Mouse (Mus musculus) mature B cell (primary cell): ENCODE measurements at regions not wholly inside any gene's neighbourhood (a gene's known extent, or its start where the extent isn't known, plus 50 kb on each side); places are given as distances from the start of the nearest gene placed in this dataset.
"Not testable (repeated sequence)": the region's sequence is repeated elsewhere in the genome, so short reads cannot be mapped to it uniquely, and the experiment has no call there.

ENCODE experiments used
- in situ Hi-C: fragments of 300-500 bp; cut with MboI; formaldehyde crosslinking; loops from 2 replicates; pipeline ENCODE4 v1.14.3; 2019

- in situ Hi-C loops: no loop called here
These were observed 69.3 kb downstream of the Btg1 start for GRCm38 (mm10) chr10:96685991-96686601.

- in situ Hi-C loops: no loop called here
These were observed 70.0 kb downstream of the Btg1 start for GRCm38 (mm10) chr10:96686659-96687440.

GRCm38 (mm10) chr10:96687441-96687772 is 70.6 kb downstream of the Btg1 start:
- in situ Hi-C loops: no loop called here

GRCm38 (mm10) chr10:96689976-96690867 is 73.4 kb downstream of the Btg1 start:
- in situ Hi-C loops: no loop called here

- in situ Hi-C loops: no loop called here
These were observed 74.1 kb downstream of the Btg1 start for GRCm38 (mm10) chr10:96690868-96691302.

- in situ Hi-C loops: no loop called here
These were observed 74.6 kb downstream of the Btg1 start for GRCm38 (mm10) chr10:96691319-96691870.

GRCm38 (mm10) chr10:96692821-96693220 is 76.0 kb downstream of the Btg1 start:
- in situ Hi-C loops: no loop called here

GRCm38 (mm10) chr10:96693766-96694165 is 77.0 kb downstream of the Btg1 start:
- in situ Hi-C loops: no loop called here

- in situ Hi-C loops: no loop called here
These were observed 79.8 kb downstream of the Btg1 start for GRCm38 (mm10) chr10:96696571-96696970.

GRCm38 (mm10) chr10:96697781-96698180 is 81.0 kb downstream of the Btg1 start:
- in situ Hi-C loops: no loop called here

GRCm38 (mm10) chr10:96706656-96707055 is 89.8 kb downstream of the Btg1 start:
- in situ Hi-C loops: no loop called here

GRCm38 (mm10) chr10:96708471-96708870 is 91.7 kb downstream of the Btg1 start:
- in situ Hi-C loops: no loop called here

GRCm38 (mm10) chr10:96709698-96710356 is 93.0 kb downstream of the Btg1 start:
- in situ Hi-C loops: no loop called here

GRCm38 (mm10) chr10:96711993-96712392 is 95.2 kb downstream of the Btg1 start:
- in situ Hi-C loops: no loop called here

GRCm38 (mm10) chr10:96714702-96715101 is 97.9 kb downstream of the Btg1 start:
- in situ Hi-C loops: no loop called here

GRCm38 (mm10) chr10:96717281-96717680 is 100.5 kb downstream of the Btg1 start:
- in situ Hi-C loops: no loop called here

GRCm38 (mm10) chr10:96718706-96719105 is 101.9 kb downstream of the Btg1 start:
- in situ Hi-C loops: not testable (repeated sequence)

GRCm38 (mm10) chr10:96720281-96720711 is 103.5 kb downstream of the Btg1 start:
- in situ Hi-C loops: no loop called here

- in situ Hi-C loops: no loop called here
These were observed 104.3 kb downstream of the Btg1 start for GRCm38 (mm10) chr10:96720956-96721688.

GRCm38 (mm10) chr10:96722491-96722890 is 105.7 kb downstream of the Btg1 start:
- in situ Hi-C loops: no loop called here

GRCm38 (mm10) chr10:96723071-96723470 is 106.3 kb downstream of the Btg1 start:
- in situ Hi-C loops: no loop called here
